Mouse (Mus musculus): Measurements from ENCODE around the gene Rragc. TPM values are rescaled to one million over a fixed set of nuclear protein-coding genes. Genes with fewer than 3 reads are reported as not detected.

The Rragc gene
- 34.0 and 42.1 TPM in 2 replicates for polyA plus RNA-seq (2015; fragmentation: Nextera tagmentation; extraction: Ambion mirVana)

GRCm38 (mm10) chr4:123916748-123917547 lies at the start of gene Rragc:
TSS of gene Rragc (plus strand) at chr4:123917446.
- peak within 1 kb of the TSS; percentile 99 for H3K4me3 ChIP-seq
- H3K27me3 ChIP-seq: no peaks in the 10 kb centered on the region
- ATAC-seq (replicated peaks; ENCODE audit: insufficient number of reproducible peaks, insufficient read depth, low FRiP score, low read depth): peak; percentile 97
- peaks cover 18% of the 10 kb centered on the region for H3K36me3 ChIP-seq
- peak within 1 kb of the TSS; percentile 87 for H3K4me2 ChIP-seq
- no peaks in the 10 kb centered on the region for H3K9me3 ChIP-seq (replicated peaks)
- H3K27ac ChIP-seq: peak within 1 kb of the TSS; percentile 92
- H3K9ac ChIP-seq: peak within 1 kb of the TSS; percentile 96
- under 1% methylated on average over 47 of the region's 49 CpGs for WGBS
- H3K4me1 ChIP-seq (replicated peaks): peaks cover 21% of the 10 kb centered on the region

- no peak for ATAC-seq (replicated peaks; ENCODE audit: insufficient number of reproducible peaks, insufficient read depth, low FRiP score, low read depth)
- H3K4me2 ChIP-seq: no peak overlapping the region
- no peaks in the 10 kb centered on the region for H3K4me1 ChIP-seq (replicated peaks)
- no peak overlapping the region for H3K27ac ChIP-seq
- no peak overlapping the region for H3K4me3 ChIP-seq
- H3K9ac ChIP-seq: no peak overlapping the region
- no peaks in the 10 kb centered on the region for H3K9me3 ChIP-seq (replicated peaks)
- no peaks in the 10 kb centered on the region for H3K36me3 ChIP-seq
- H3K27me3 ChIP-seq: no peaks in the 10 kb centered on the region
- WGBS: 82% methylated on average over 5 of the region's 5 CpGs
Observed at GRCm38 (mm10) chr4:123893726-123894125, 23.5 kb upstream of the Rragc start.

GRCm38 (mm10) chr4:123894295-123894694 lies 23.0 kb upstream of the Rragc start:
- H3K4me3 ChIP-seq: no peak overlapping the region
- H3K4me1 ChIP-seq (replicated peaks): no peaks in the 10 kb centered on the region
- no peak overlapping the region for H3K9ac ChIP-seq
- 83% methylated on average over 4 of the region's 4 CpGs for WGBS
- no peak overlapping the region for H3K27ac ChIP-seq
- no peaks in the 10 kb centered on the region for H3K36me3 ChIP-seq
- no peaks in the 10 kb centered on the region for H3K27me3 ChIP-seq
- H3K9me3 ChIP-seq (replicated peaks): no peaks in the 10 kb centered on the region
- H3K4me2 ChIP-seq: no peak overlapping the region
- no peak for ATAC-seq (replicated peaks; ENCODE audit: insufficient number of reproducible peaks, insufficient read depth, low FRiP score, low read depth)

- Histone ChIP-seq H3K4me2 (no peak overlapping the region), H3K27ac (no peak overlapping the region), H3K4me1 (replicated peaks) (peaks cover under 1% of the 10 kb centered on the region; the same call in 1 of the 2 replicates), H3K36me3 (no peaks in the 10 kb centered on the region), H3K27me3 (no peaks in the 10 kb centered on the region), H3K4me3 (no peak overlapping the region), H3K9me3 (replicated peaks) (no peaks in the 10 kb centered on the region), H3K9ac (no peak overlapping the region)
- 12% methylated on average over 5 of the region's 5 CpGs for WGBS
- ATAC-seq (replicated peaks; ENCODE audit: insufficient number of reproducible peaks, insufficient read depth, low FRiP score, low read depth): no peak
Observed at GRCm38 (mm10) chr4:123898696-123899095, 18.6 kb upstream of the Rragc start.

GRCm38 (mm10) chr4:123903432-123903831 lies 13.8 kb upstream of the Rragc start:
- ATAC-seq (replicated peaks; ENCODE audit: insufficient number of reproducible peaks, insufficient read depth, low FRiP score, low read depth): no peak
- Histone ChIP-seq H3K4me1 (replicated peaks) (peaks cover 18% of the 10 kb centered on the region), H3K9ac (no peak overlapping the region), H3K36me3 (0 out of 2 replicates have a peak, but pooled peaks cover 2% of the 10 kb centered on the region), H3K4me2 (no peak overlapping the region), H3K27me3 (no peaks in the 10 kb centered on the region), H3K4me3 (no peak overlapping the region), H3K9me3 (replicated peaks) (no peaks in the 10 kb centered on the region), H3K27ac (no peak overlapping the region)
- 75% methylated on average over 3 of the region's 3 CpGs for WGBS

GRCm38 (mm10) chr4:123904333-123905125 lies 12.7 kb upstream of the Rragc start, which contains the start of gene Mycbp:
TSS of gene Mycbp (plus strand) at chr4:123904832.
- H3K36me3 ChIP-seq: 0 out of 2 replicates have a peak, but pooled peaks cover 2% of the 10 kb centered on the region
- peak within 1 kb of the TSS; percentile 76 for H3K4me2 ChIP-seq
- H3K27me3 ChIP-seq: no peaks in the 10 kb centered on the region
- H3K4me1 ChIP-seq (replicated peaks): peaks cover 18% of the 10 kb centered on the region
- WGBS: under 1% methylated on average over 49 of the region's 49 CpGs
- H3K4me3 ChIP-seq: peak within 1 kb of the TSS; percentile 61
- H3K9me3 ChIP-seq (replicated peaks): no peaks in the 10 kb centered on the region
- ATAC-seq (replicated peaks; ENCODE audit: insufficient number of reproducible peaks, insufficient read depth, low FRiP score, low read depth): peak; percentile 100
- peak within 1 kb of the TSS; percentile 85 for H3K27ac ChIP-seq
- H3K9ac ChIP-seq: peak within 1 kb of the TSS; percentile 66

- Histone ChIP-seq H3K9me3 (replicated peaks) (no peaks in the 10 kb centered on the region), H3K4me2 (peak overlapping the region; percentile 76), H3K27me3 (no peaks in the 10 kb centered on the region), H3K27ac (peak overlapping the region; percentile 77), H3K4me1 (replicated peaks) (peaks cover 18% of the 10 kb centered on the region), H3K4me3 (peak overlapping the region; percentile 61), H3K9ac (peak overlapping the region; percentile 66), H3K36me3 (peaks cover 7% of the 10 kb centered on the region; the same call in 1 of the 2 replicates)
- no peak for ATAC-seq (replicated peaks; ENCODE audit: insufficient number of reproducible peaks, insufficient read depth, low FRiP score, low read depth)
- under 1% methylated on average over 52 of the region's 53 CpGs for WGBS
Observed at GRCm38 (mm10) chr4:123905126-123905668, 12.0 kb upstream of the Rragc start.

GRCm38 (mm10) chr4:123911503-123911902 lies 5.7 kb upstream of the Rragc start:
- no peaks in the 10 kb centered on the region for H3K27me3 ChIP-seq
- ATAC-seq (replicated peaks; ENCODE audit: insufficient number of reproducible peaks, insufficient read depth, low FRiP score, low read depth): no peak
- 85% methylated on average over 4 of the region's 4 CpGs for WGBS
- no peak overlapping the region for H3K27ac ChIP-seq
- peaks cover 16% of the 10 kb centered on the region for H3K4me1 ChIP-seq (replicated peaks)
- no peak overlapping the region for H3K4me2 ChIP-seq
- H3K9me3 ChIP-seq (replicated peaks): no peaks in the 10 kb centered on the region
- H3K4me3 ChIP-seq: no peak overlapping the region
- peaks cover 18% of the 10 kb centered on the region; the same call in 1 of the 2 replicates for H3K36me3 ChIP-seq
- H3K9ac ChIP-seq: no peak overlapping the region

- Histone ChIP-seq H3K9me3 (replicated peaks) (no peaks in the 10 kb centered on the region), H3K4me3 (no peak overlapping the region), H3K27ac (no peak overlapping the region), H3K9ac (no peak overlapping the region), H3K27me3 (no peaks in the 10 kb centered on the region), H3K4me2 (no peak overlapping the region), H3K4me1 (replicated peaks) (peaks cover 11% of the 10 kb centered on the region), H3K36me3 (peaks cover 18% of the 10 kb centered on the region; the same call in 1 of the 2 replicates)
- WGBS: 41% methylated on average over 2 of the region's 2 CpGs
- no peak for ATAC-seq (replicated peaks; ENCODE audit: insufficient number of reproducible peaks, insufficient read depth, low FRiP score, low read depth)
Observed at GRCm38 (mm10) chr4:123912431-123912830, 4.8 kb upstream of the Rragc start.

GRCm38 (mm10) chr4:123917548-123918140 lies 398 bp downstream of the Rragc start, which contains the start of gene 4930535I16Rik:
TSS of gene 4930535I16Rik (minus strand) at chr4:123918022.
- Histone ChIP-seq H3K27me3 (no peaks in the 10 kb centered on the region), H3K36me3 (peaks cover 18% of the 10 kb centered on the region), H3K27ac (peak within 1 kb of the TSS; percentile 92), H3K9ac (peak within 1 kb of the TSS; percentile 96), H3K9me3 (replicated peaks) (no peaks in the 10 kb centered on the region), H3K4me1 (replicated peaks) (peaks cover 16% of the 10 kb centered on the region), H3K4me2 (peak within 1 kb of the TSS; percentile 87), H3K4me3 (peak within 1 kb of the TSS; percentile 99)
- peak; percentile 59 for ATAC-seq (replicated peaks; ENCODE audit: insufficient number of reproducible peaks, insufficient read depth, low FRiP score, low read depth)
- under 1% methylated on average over 58 of the region's 63 CpGs for WGBS

Data from heart, embryonic 15.5 days (tissue).